Mouse (Mus musculus): Measurements from ENCODE around the gene Cd244a.
A peak's percentile ranks its signal among the peaks of the same experiment; 100 is the strongest.

Cd244a gene

GRCm38 (mm10) chr1:171577168-171577567 lies 18.2 kb downstream of the Cd244a start:
- no peak for DNase-seq (ENCODE audit: low read depth)

- no peak for DNase-seq (ENCODE audit: low read depth)
These were observed 25.6 kb downstream of the Cd244a start for GRCm38 (mm10) chr1:171584584-171584983.

- peak; percentile 22 for DNase-seq (ENCODE audit: low read depth)
These were observed 45.7 kb downstream of the Cd244a start for GRCm38 (mm10) chr1:171604686-171605085.

GRCm38 (mm10) chr1:171606656-171607055 lies 47.7 kb downstream of the Cd244a start:
- no peak for DNase-seq (ENCODE audit: low read depth)

GRCm38 (mm10) chr1:171607176-171607575 lies 48.2 kb downstream of the Cd244a start, which contains the start of gene Ly9:
TSS of gene Ly9 (minus strand) at chr1:171607410.
- peak; percentile 85 for DNase-seq (ENCODE audit: low read depth)

GRCm38 (mm10) chr1:171610026-171610425 lies 51.0 kb downstream of the Cd244a start:
- peak; percentile 65 for DNase-seq (ENCODE audit: low read depth)

- DNase-seq (ENCODE audit: low read depth): peak; percentile 66
These were observed 51.8 kb downstream of the Cd244a start for GRCm38 (mm10) chr1:171610781-171611180.

GRCm38 (mm10) chr1:171613962-171614361 lies 55.0 kb downstream of the Cd244a start:
- peak; percentile 54 for DNase-seq (ENCODE audit: low read depth)

GRCm38 (mm10) chr1:171616881-171617515 lies 58.0 kb downstream of the Cd244a start:
- DNase-seq (ENCODE audit: low read depth): no peak

- peak; percentile 34 for DNase-seq (ENCODE audit: low read depth)
These were observed 60.0 kb downstream of the Cd244a start for GRCm38 (mm10) chr1:171619001-171619400.

GRCm38 (mm10) chr1:171619645-171620044 lies 60.7 kb downstream of the Cd244a start:
- DNase-seq (ENCODE audit: low read depth): no peak

- no peak for DNase-seq (ENCODE audit: low read depth)
These were observed 61.1 kb downstream of the Cd244a start for GRCm38 (mm10) chr1:171620091-171620490.

GRCm38 (mm10) chr1:171627801-171628200 lies 68.8 kb downstream of the Cd244a start:
- DNase-seq (ENCODE audit: low read depth): peak; percentile 64

- DNase-seq (ENCODE audit: low read depth): peak; percentile 16
These were observed 70.2 kb downstream of the Cd244a start for GRCm38 (mm10) chr1:171629168-171629567.

- DNase-seq (ENCODE audit: low read depth): no peak
These were observed 71.0 kb downstream of the Cd244a start for GRCm38 (mm10) chr1:171630041-171630440.

GRCm38 (mm10) chr1:171630912-171631311 lies 71.9 kb downstream of the Cd244a start:
- no peak for DNase-seq (ENCODE audit: low read depth)

GRCm38 (mm10) chr1:171631447-171631846 lies 72.5 kb downstream of the Cd244a start:
- peak; percentile 77 for DNase-seq (ENCODE audit: low read depth)

GRCm38 (mm10) chr1:171635696-171636095 lies 76.7 kb downstream of the Cd244a start:
- no peak for DNase-seq (ENCODE audit: low read depth)

GRCm38 (mm10) chr1:171637101-171637500 lies 78.1 kb downstream of the Cd244a start:
- no peak for DNase-seq (ENCODE audit: low read depth)

GRCm38 (mm10) chr1:171638686-171639085 lies 79.7 kb downstream of the Cd244a start:
- DNase-seq (ENCODE audit: low read depth): no peak

GRCm38 (mm10) chr1:171640796-171641195 lies 81.8 kb downstream of the Cd244a start:
- DNase-seq (ENCODE audit: low read depth): no peak

GRCm38 (mm10) chr1:171643612-171644011 lies 84.6 kb downstream of the Cd244a start:
- no peak for DNase-seq (ENCODE audit: low read depth)

GRCm38 (mm10) chr1:171646429-171646940 lies 87.5 kb downstream of the Cd244a start:
- DNase-seq (ENCODE audit: low read depth): no peak

- DNase-seq (ENCODE audit: low read depth): no peak
These were observed 88.7 kb downstream of the Cd244a start for GRCm38 (mm10) chr1:171647716-171648115.
